Mouse (Mus musculus) heart, embryonic 10.5 days (tissue): Measurements from ENCODE around the gene Lrig3. TPM values are rescaled to one million over a fixed set of nuclear protein-coding genes. Genes with fewer than 3 reads are reported as not detected.

Source experiments
- DNase-seq: peaks from one replicate; pipeline ENCODE4 v3.0.0-alpha.2; 2017; ENCODE audit warnings: low spot score
- H3K27ac ChIP-seq: fragments of 300-500 bp; sonication (generic); 2 replicates; pipeline ENCODE4 v1.5.1; 2016; ENCODE audit warnings: mild to moderate bottlenecking
- H3K27me3 ChIP-seq: fragments of 300-500 bp; sonication (generic); 2 replicates; pipeline ENCODE4 v1.6.1; 2016; ENCODE audit warnings: mild to moderate bottlenecking; ENCODE audit not compliant: poor library complexity, insufficient read depth, severe bottlenecking
- H3K36me3 ChIP-seq: fragments of 300-500 bp; sonication (generic); 2 replicates; pipeline ENCODE4 v1.6.1; 2016; ENCODE audit warnings: mild to moderate bottlenecking, moderate library complexity
- H3K4me1 ChIP-seq: fragments of 300-500 bp; sonication (generic); 2 replicates; pipeline ENCODE4 v1.6.1; 2016; ENCODE audit warnings: mild to moderate bottlenecking
- H3K4me3 ChIP-seq: fragments of 300-500 bp; sonication (generic); 2 replicates; pipeline ENCODE4 v1.5.1; 2016; ENCODE audit warnings: mild to moderate bottlenecking, moderate library complexity
- H3K9me3 ChIP-seq: fragments of 300-500 bp; sonication (generic); 2 replicates; pipeline ENCODE4 v1.6.1; 2016; ENCODE audit warnings: mild to moderate bottlenecking, moderate library complexity
- WGBS: fragments of 180-500 bp; shearing (Covaris S2); methylation state at CpG from one replicate; pipeline ENCODE4 v1.1.7; 2016; 5-methylcytosine and 5-hydroxymethylcytosine counted together
- microRNA-seq: library from miRNA; unstranded; fragments of <30 nt; microRNA quantifications from one replicate; pipeline ENCODE4, GENCODE M21; 2017
- polyA plus RNA-seq: library from polyadenylated mRNA; unstranded; fragments of >200 nt; fragmentation: Nextera tagmentation; extraction: Ambion mirVana; gene quantifications from 2 replicates; pipeline ENCODE4 v1.2.1, GENCODE M21; 2016

Lrig3 gene
- polyA plus RNA-seq, 1 experiment from 2014 or later: 8.4 TPM

DNA sequence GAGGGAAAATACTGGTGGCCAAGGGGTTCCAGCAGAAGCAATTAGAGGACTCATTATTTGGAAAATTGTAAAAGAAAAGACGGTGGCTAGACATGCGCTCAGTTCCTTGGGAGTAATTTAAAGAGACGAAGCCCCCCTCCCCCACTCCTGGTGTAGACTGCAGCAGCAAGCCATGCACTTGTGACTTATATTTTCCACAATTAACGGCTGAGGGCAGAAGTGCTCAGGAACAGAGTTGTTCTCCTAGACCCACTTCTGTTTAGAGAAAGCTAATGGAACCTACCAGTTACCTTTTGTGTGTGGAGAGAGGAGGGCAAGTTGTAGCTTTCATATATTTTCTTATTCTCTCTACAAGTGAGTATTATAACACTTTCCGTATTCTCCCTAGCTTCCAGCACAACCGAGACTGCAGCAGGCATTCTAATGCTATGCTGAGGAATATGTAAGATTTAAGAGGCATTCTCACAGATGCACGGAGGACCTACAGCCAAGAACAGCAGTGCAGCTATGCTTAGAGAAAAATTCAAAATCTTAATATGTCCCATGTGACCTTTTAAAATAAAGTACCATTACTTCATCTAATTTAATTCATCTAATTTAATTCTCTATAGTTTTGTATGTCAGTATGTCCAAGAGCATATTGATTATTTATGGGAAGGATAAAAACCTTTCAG is 63.6 kb downstream of the Lrig3 start:
- Histone ChIP-seq H3K4me3 (no peak overlapping the region), H3K27me3 (no peaks in the 10 kb centered on the region), H3K4me1 (no peaks in the 10 kb centered on the region), H3K36me3 (no peaks in the 10 kb centered on the region), H3K27ac (no peak overlapping the region), H3K9me3 (no peaks in the 10 kb centered on the region)
- no peak for DNase-seq
- WGBS: 65% methylated on average over 7 of the region's 7 CpGs

DNA sequence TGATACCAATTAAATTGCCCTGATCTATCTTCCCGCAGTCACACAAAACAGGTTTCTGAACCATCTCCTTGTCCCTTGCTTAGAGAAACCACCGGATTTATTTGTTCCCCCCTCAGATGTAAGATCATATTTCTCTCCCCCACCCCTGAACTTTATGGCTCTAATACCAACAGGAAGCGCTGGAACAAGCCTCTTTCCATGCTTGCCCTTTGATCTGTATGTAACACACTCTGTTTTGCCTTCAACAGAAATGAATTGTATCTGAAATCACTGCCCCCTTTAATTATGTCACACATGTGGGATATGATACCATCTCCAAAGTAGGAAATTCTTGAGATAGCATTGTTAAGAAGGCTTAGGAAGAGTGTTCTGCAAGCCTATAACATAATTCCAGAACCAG is 90.9 kb downstream of the Lrig3 start:
- Histone ChIP-seq H3K27ac (no peak overlapping the region), H3K4me1 (no peaks in the 10 kb centered on the region), H3K4me3 (no peak overlapping the region), H3K36me3 (no peaks in the 10 kb centered on the region), H3K27me3 (no peaks in the 10 kb centered on the region), H3K9me3 (no peaks in the 10 kb centered on the region)
- DNase-seq: no peak
- 71% methylated on average over 3 of the region's 3 CpGs for WGBS

DNA sequence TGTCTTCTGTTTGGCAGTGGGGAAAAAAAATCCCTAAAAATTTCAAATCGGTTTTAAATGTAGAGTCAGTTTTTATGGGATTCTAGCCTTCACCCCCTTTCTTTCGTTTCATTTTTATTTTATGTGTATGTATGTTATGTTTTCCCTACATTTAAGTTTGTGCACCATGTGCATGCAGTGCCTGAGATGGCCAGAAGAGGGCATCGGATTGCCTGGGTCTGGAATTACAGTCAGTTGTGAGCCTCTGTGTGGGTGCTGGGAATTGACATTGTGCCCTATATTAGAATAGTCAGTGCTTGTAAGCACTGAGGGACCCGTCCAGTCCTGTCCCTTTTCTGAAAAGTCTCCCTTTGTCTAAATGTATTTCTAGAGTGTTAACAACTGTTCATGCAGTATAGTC is 96.8 kb downstream of the Lrig3 start:
- Histone ChIP-seq H3K27ac (no peak overlapping the region), H3K36me3 (no peaks in the 10 kb centered on the region), H3K4me3 (no peak overlapping the region), H3K4me1 (no peaks in the 10 kb centered on the region), H3K9me3 (0 out of 2 replicates have a peak, but pooled peaks cover 3% of the 10 kb centered on the region), H3K27me3 (no peaks in the 10 kb centered on the region)
- no peak for DNase-seq
- WGBS: 74% methylated on average over 4 of the region's 4 CpGs

Small RNAs within 50 kb of the gene (microRNA-seq; reads per million reads assigned to microRNA genes)
- gene Gm22183: not detected
